Mouse (Mus musculus) intestine, embryonic 15.5 days (tissue): Measurements from ENCODE around the gene Aqp3. TPM values are rescaled to one million over a fixed set of nuclear protein-coding genes. Genes with fewer than 3 reads are reported as not detected.

ENCODE experiments used
- ATAC-seq: fragments of 200-750 bp; cut with Nextera tagmentation; 2 replicates; pipeline ENCODE4 v1.8.0; 2017; ENCODE audit warnings: moderate TSS enrichment, moderate library complexity
- H3K27ac ChIP-seq: fragments of 300-500 bp; sonication (generic); 2 replicates; pipeline ENCODE4 v1.5.1; 2015; ENCODE audit warnings: mild to moderate bottlenecking, inconsistent platforms
- H3K27me3 ChIP-seq: fragments of 300-500 bp; sonication (generic); replicated peaks from 2 replicates; pipeline ENCODE4 v1.6.1; 2015; ENCODE audit warnings: inconsistent platforms
- H3K36me3 ChIP-seq: fragments of 300-500 bp; sonication (generic); 2 replicates; pipeline ENCODE4 v1.6.1; 2015; ENCODE audit warnings: inconsistent platforms
- H3K4me1 ChIP-seq: fragments of 300-500 bp; sonication (generic); replicated peaks from 2 replicates; pipeline ENCODE4 v1.6.1; 2015; ENCODE audit warnings: inconsistent platforms
- H3K4me2 ChIP-seq: fragments of 300-500 bp; sonication (generic); replicated peaks from 2 replicates; pipeline ENCODE4 v1.6.1; 2015; ENCODE audit warnings: mild to moderate bottlenecking, inconsistent platforms
- H3K4me3 ChIP-seq: fragments of 300-500 bp; sonication (generic); replicated peaks from 2 replicates; pipeline ENCODE4 v1.5.1; 2015; ENCODE audit warnings: inconsistent platforms
- H3K9ac ChIP-seq: fragments of 300-500 bp; sonication (generic); 2 replicates; pipeline ENCODE4 v1.6.1; 2015; ENCODE audit warnings: inconsistent platforms
- H3K9me3 ChIP-seq: fragments of 300-500 bp; sonication (generic); 2 replicates; pipeline ENCODE4 v1.6.1; 2016; ENCODE audit warnings: inconsistent platforms
- WGBS: fragments of 180-500 bp; shearing (Covaris S2); methylation state at CpG from one replicate; pipeline ENCODE4 v1.1.7; 2015; 5-methylcytosine and 5-hydroxymethylcytosine counted together
- polyA plus RNA-seq: library from polyadenylated mRNA; unstranded; fragments of >200 nt; fragmentation: Nextera tagmentation; extraction: Ambion mirVana; gene quantifications from 2 replicates; pipeline ENCODE4 v1.2.1, GENCODE M21; 2015

Aqp3 gene
- polyA plus RNA-seq, 1 experiment from 2014 or later, result 2.3 TPM

- H3K9me3 ChIP-seq, result no peaks in the 10 kb centered on the region
- no peak overlapping the region for H3K27ac ChIP-seq
- no peaks in the 10 kb centered on the region for H3K27me3 ChIP-seq
- ATAC-seq, result peak; percentile 70
- H3K9ac ChIP-seq, result no peak overlapping the region
- 35% methylated on average over 16 of the region's 16 CpGs for WGBS
- no peaks in the 10 kb centered on the region for H3K36me3 ChIP-seq
- peaks cover 8% of the 10 kb centered on the region; the same call in 1 of the 2 replicates for H3K4me1 ChIP-seq
- H3K4me2 ChIP-seq, result peak overlapping the region; percentile 47
- H3K4me3 ChIP-seq, result no peak overlapping the region
Measured at GRCm38 (mm10) chr4:41050726-41051675, 47.0 kb downstream of the Aqp3 start.

DNA sequence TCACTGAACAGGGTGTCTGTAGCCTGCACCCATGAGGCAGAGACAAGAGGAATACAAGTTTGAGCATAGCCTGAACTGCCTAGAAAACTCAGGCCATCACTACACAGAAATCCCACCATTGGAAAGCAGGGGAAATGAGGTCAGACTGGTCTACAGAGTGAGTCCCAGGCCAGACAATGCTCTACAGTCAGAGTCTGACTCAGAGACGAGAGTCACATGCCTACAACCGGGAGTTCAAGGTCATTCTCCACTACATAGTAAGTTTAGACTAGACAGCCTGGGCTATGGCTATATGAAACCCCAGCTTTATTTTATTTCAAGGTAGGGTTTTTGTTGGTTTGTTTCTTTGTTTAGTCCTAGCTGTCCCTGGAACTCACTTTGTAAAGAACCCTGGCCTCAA is 49.1 kb downstream of the Aqp3 start:
- ATAC-seq, result no peak
- H3K9ac ChIP-seq, result no peak overlapping the region
- WGBS, result 37% methylated on average over 2 of the region's 2 CpGs

DNA sequence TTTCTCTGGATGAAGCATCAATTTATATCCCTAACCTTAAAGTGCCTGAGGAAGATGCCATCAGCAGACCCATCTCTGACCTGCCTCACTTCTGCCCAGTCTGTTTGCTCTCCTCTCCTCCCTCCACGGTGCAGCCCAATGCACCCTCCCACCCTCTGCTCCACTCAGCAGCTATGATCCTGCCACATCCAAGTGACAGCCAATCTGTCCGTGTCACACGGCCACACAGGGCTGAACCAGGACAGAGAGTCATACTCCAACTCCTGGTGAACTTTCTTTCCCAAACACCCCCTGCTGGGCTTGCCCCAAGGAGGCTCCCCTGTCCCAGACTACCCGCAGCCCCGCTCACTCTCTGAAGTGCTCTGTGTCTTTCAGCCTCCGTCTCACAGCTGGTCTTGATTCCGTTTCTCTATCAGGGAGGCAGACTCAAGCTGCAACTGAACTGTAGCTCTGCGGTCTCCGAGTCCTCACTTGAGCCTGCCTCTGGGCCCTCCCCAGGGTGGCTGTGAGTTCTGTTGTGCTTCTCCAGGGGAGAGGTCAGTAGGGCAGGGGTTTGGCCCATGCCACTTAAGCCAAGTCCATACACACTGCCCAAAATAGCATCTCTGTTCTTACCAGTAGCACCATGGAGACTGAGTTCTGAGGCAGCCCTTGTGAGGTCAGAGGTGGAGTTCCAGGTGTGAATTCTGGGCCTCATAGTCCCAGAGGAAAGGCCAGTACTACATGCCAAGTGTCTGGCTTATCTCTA is 50.3 kb downstream of the Aqp3 start, which contains the start of gene Aqp7:
TSS of gene Aqp7 (minus strand) at position 616 of the 748 bp plus-strand sequence.
- WGBS, result 40% methylated on average over 9 of the region's 9 CpGs
- H3K9ac ChIP-seq, result no peak within 1 kb of the TSS
- H3K4me3 ChIP-seq, result no peak within 1 kb of the TSS
- H3K4me1 ChIP-seq, result 0 out of 2 replicates have a peak, but pooled peaks cover 7% of the 10 kb centered on the region
- H3K4me2 ChIP-seq, result no peak within 1 kb of the TSS
- H3K27ac ChIP-seq, result no peak within 1 kb of the TSS
- no peaks in the 10 kb centered on the region for H3K27me3 ChIP-seq
- no peak for ATAC-seq
- no peaks in the 10 kb centered on the region for H3K9me3 ChIP-seq
- H3K36me3 ChIP-seq, result no peaks in the 10 kb centered on the region

More for the DNA sequence above, 49.1 kb downstream of the Aqp3 start:
- Histone ChIP-seq H3K4me3 (no peak overlapping the region), H3K27me3 (no peaks in the 10 kb centered on the region), H3K4me2 (no peak overlapping the region), H3K4me1 (0 out of 2 replicates have a peak, but pooled peaks cover 7% of the 10 kb centered on the region), H3K9me3 (no peaks in the 10 kb centered on the region), H3K36me3 (no peaks in the 10 kb centered on the region), H3K27ac (no peak overlapping the region)

DNA sequence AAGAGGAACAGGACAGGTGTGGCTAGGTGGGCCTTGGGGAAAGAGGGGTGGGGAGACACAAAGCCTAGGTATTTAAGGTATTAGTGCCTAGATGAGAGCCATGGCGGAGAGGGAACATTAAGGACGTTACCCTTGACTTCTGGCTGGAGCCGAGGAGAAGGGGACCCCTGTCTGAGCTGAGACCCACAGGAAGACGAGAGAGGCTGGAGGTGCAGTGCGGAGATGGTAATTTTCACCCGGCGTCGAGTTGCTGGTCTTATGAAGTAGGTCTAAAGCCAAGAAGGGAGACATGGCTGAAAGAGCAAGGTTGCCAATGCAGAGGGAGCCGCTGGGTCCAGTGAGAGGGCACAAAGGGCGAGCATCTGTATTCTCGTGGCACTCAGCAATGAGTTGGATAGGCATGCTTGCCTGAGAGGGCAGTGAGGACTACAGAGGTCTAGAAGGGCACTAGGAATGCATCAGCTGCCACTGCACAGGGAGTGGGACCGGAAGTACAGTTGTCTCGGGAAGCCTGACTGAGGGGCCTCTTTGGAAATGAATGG is 51.7 kb downstream of the Aqp3 start:
- Histone ChIP-seq H3K27ac (no peak overlapping the region), H3K27me3 (no peaks in the 10 kb centered on the region), H3K9me3 (no peaks in the 10 kb centered on the region), H3K4me3 (no peak overlapping the region), H3K36me3 (no peaks in the 10 kb centered on the region), H3K4me1 (0 out of 2 replicates have a peak, but pooled peaks cover 7% of the 10 kb centered on the region), H3K9ac (no peak overlapping the region), H3K4me2 (no peak overlapping the region)
- WGBS, result 82% methylated on average over 13 of the region's 13 CpGs
- no peak for ATAC-seq

GRCm38 (mm10) chr4:41045288-41045687 is 52.7 kb downstream of the Aqp3 start:
- Histone ChIP-seq H3K27me3 (no peaks in the 10 kb centered on the region), H3K36me3 (no peaks in the 10 kb centered on the region), H3K4me3 (no peak overlapping the region), H3K9ac (no peak overlapping the region), H3K4me2 (no peak overlapping the region), H3K27ac (no peak overlapping the region), H3K9me3 (no peaks in the 10 kb centered on the region), H3K4me1 (0 out of 2 replicates have a peak, but pooled peaks cover 4% of the 10 kb centered on the region)
- peak; percentile 79 for ATAC-seq
- WGBS, result 59% methylated on average over 3 of the region's 3 CpGs

DNA sequence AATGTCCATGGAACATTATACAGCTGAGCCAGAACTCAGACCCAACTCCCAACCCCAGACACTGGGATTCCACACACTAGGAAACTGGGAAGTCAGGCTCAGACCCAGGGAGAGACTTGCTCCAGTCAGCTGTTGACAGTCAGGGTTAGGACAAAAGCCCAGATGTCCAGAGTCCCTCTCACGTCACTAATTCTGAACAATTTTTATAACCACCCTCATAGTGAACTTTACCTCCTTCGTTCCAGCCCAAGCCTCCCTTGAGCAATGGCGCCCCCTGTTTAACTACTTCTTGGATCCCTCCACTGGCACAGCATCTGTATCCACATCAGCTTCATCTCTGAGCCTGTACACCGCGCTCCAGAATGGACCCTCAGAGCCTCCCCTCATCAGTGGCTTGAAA is 54.0 kb downstream of the Aqp3 start:
- Histone ChIP-seq H3K4me2 (no peak overlapping the region), H3K4me3 (no peak overlapping the region), H3K9ac (no peak overlapping the region), H3K27me3 (no peaks in the 10 kb centered on the region), H3K4me1 (0 out of 2 replicates have a peak, but pooled peaks cover 4% of the 10 kb centered on the region), H3K27ac (no peak overlapping the region), H3K9me3 (no peaks in the 10 kb centered on the region), H3K36me3 (no peaks in the 10 kb centered on the region)
- WGBS, result 80% methylated on average over 5 of the region's 5 CpGs
- 0 out of 2 replicates have a peak, but pooled peaks have one; percentile 13 for ATAC-seq

- no peaks in the 10 kb centered on the region for H3K27me3 ChIP-seq
- peak; percentile 46; the same call in 1 of the 2 replicates for ATAC-seq
- H3K27ac ChIP-seq, result no peak overlapping the region
- H3K4me3 ChIP-seq, result no peak overlapping the region
- no peak overlapping the region for H3K9ac ChIP-seq
- WGBS, result 52% methylated on average over 12 of the region's 12 CpGs
- H3K9me3 ChIP-seq, result no peaks in the 10 kb centered on the region
- no peak overlapping the region for H3K4me2 ChIP-seq
- no peaks in the 10 kb centered on the region for H3K36me3 ChIP-seq
- H3K4me1 ChIP-seq, result 0 out of 2 replicates have a peak, but pooled peaks cover 4% of the 10 kb centered on the region
Measured at GRCm38 (mm10) chr4:41042880-41043279, 55.1 kb downstream of the Aqp3 start.

Other genes with a start within 250 kb of the Aqp3 start
- gene B4galt1, start 244.2 kb downstream of the Aqp3 start, polyA plus RNA-seq, result 30.2 and 33.2 TPM in 2 replicates
- 309 and 393 TPM in 2 replicates for gene Spink4, start 178.1 kb downstream of the Aqp3 start, polyA plus RNA-seq
- 172 and 190 TPM in 2 replicates for gene Bag1, start 149.9 kb downstream of the Aqp3 start, polyA plus RNA-seq
- gene Chmp5, start 149.8 kb downstream of the Aqp3 start, polyA plus RNA-seq, result 100 and 110 TPM in 2 replicates
- gene Nfx1, start 127.3 kb downstream of the Aqp3 start, polyA plus RNA-seq, result 71.8 and 74.7 TPM in 2 replicates
- gene Aqp7, start 50.0 kb downstream of the Aqp3 start, polyA plus RNA-seq, result 0.35 and 0.62 TPM in 2 replicates
- 21.7 and 21.8 TPM in 2 replicates for gene Nol6, start 26.3 kb upstream of the Aqp3 start, polyA plus RNA-seq
- 64.5 and 68.6 TPM in 2 replicates for gene Ube2r2, start 37.6 kb upstream of the Aqp3 start, polyA plus RNA-seq
- gene Ubap2, start 177.0 kb upstream of the Aqp3 start, polyA plus RNA-seq, result 50.1 and 52.2 TPM in 2 replicates
- gene Dcaf12, start 216.7 kb upstream of the Aqp3 start, polyA plus RNA-seq, result 51.6 and 55.0 TPM in 2 replicates